Mouse (Mus musculus) ES-Bruce4 (cell line): ENCODE measurements around the gene Stox2. TPM values are rescaled to one million over a fixed set of nuclear protein-coding genes. Genes with fewer than 3 reads are reported as not detected.
"Not testable (repeated sequence)": the region's sequence is repeated elsewhere in the genome, so short reads cannot be mapped to it uniquely, and the experiment has no call there.

Source experiments
- H3K27ac ChIP-seq: 2 replicates; pipeline ENCODE4 v1.5.1; 2012; ENCODE audit warnings: low read length, inconsistent platforms; ENCODE audit not compliant: insufficient read depth
- H3K27me3 ChIP-seq: 2 replicates; pipeline ENCODE4 v1.6.1; 2012; ENCODE audit warnings: mild to moderate bottlenecking, low read length, inconsistent platforms; ENCODE audit not compliant: control insufficient read depth, poor library complexity, insufficient read depth, severe bottlenecking
- H3K36me3 ChIP-seq: 2 replicates; pipeline ENCODE4 v1.6.1; 2012; ENCODE audit warnings: inconsistent platforms, mild to moderate bottlenecking, low read length, moderate library complexity; ENCODE audit not compliant: control insufficient read depth, poor library complexity, insufficient read depth, severe bottlenecking
- H3K4me1 ChIP-seq: one replicate; pipeline ENCODE4 v1.8.1; 2011; ENCODE audit warnings: low read length; ENCODE audit not compliant: control insufficient read depth, insufficient read depth
- H3K4me3 ChIP-seq: 2 replicates; pipeline ENCODE4 v1.5.1; 2011; ENCODE audit warnings: low read depth, mild to moderate bottlenecking, low read length
- H3K9ac ChIP-seq: 2 replicates; pipeline ENCODE4 v1.6.1; 2012; ENCODE audit warnings: low read depth, mild to moderate bottlenecking, inconsistent platforms; ENCODE audit not compliant: poor library complexity, severe bottlenecking
- H3K9me3 ChIP-seq: replicated peaks from 2 replicates; pipeline ENCODE4 v1.6.1; 2012; ENCODE audit warnings: mild to moderate bottlenecking, low read length, inconsistent platforms; ENCODE audit not compliant: control insufficient read depth, poor library complexity, insufficient read depth, severe bottlenecking
- CTCF ChIP-seq: IDR thresholded peaks from one replicate; pipeline ENCODE4 v1.8.1; 2011; ENCODE audit warnings: low read depth, low read length
- EP300 ChIP-seq: IDR thresholded peaks from 2 replicates; pipeline ENCODE4 v1.6.1; 2011; ENCODE audit warnings: low read depth, low read length; ENCODE audit not compliant: insufficient read depth
- POLR2A ChIP-seq: IDR thresholded peaks from one replicate; pipeline ENCODE4 v1.8.1; 2011; ENCODE audit warnings: low read length; ENCODE audit not compliant: insufficient read depth
- polyA plus RNA-seq: library from polyadenylated mRNA; stranded (reverse); fragments of >200 nt; gene quantifications from 2 replicates; pipeline ENCODE4 v1.2.4, GENCODE M21; 2011; ENCODE audit warnings: low read depth; ENCODE audit not compliant: missing spikeins, insufficient read depth, insufficient read length

The Stox2 gene
- polyA plus RNA-seq, 1 experiment: 5.1 TPM

- TF ChIP-seq EP300 (0 out of 2 replicates have a peak, but pooled peaks have one; percentile 34), CTCF (no peak), POLR2A (no peak)
- Histone ChIP-seq H3K4me3 (no peak overlapping the region), H3K4me1 (peaks cover 2% of the 10 kb centered on the region), H3K9me3 (peaks cover 2% of the 10 kb centered on the region; the same call in 1 of the 2 replicates), H3K9ac (no peak overlapping the region), H3K27ac (peak overlapping the region; percentile 15; the same call in 1 of the 2 replicates), H3K36me3 (no peaks in the 10 kb centered on the region), H3K27me3 (no peaks in the 10 kb centered on the region)
These were observed 36.4 kb upstream of the Stox2 start for GRCm38 (mm10) chr8:47482354-47483071.

- Histone ChIP-seq H3K27me3 (no peaks in the 10 kb centered on the region), H3K9me3 (peaks cover 2% of the 10 kb centered on the region; the same call in 1 of the 2 replicates), H3K4me1 (peaks cover 2% of the 10 kb centered on the region), H3K36me3 (no peaks in the 10 kb centered on the region), H3K9ac (no peak overlapping the region), H3K4me3 (no peak overlapping the region), H3K27ac (no peak overlapping the region)
- no peak for TF ChIP-seq EP300
- no peak for TF ChIP-seq POLR2A
- no peak for TF ChIP-seq CTCF
These were observed 33.9 kb upstream of the Stox2 start for GRCm38 (mm10) chr8:47480039-47480438.

- H3K27me3 ChIP-seq: no peaks in the 10 kb centered on the region
- H3K4me3 ChIP-seq: no peak overlapping the region
- H3K36me3 ChIP-seq: no peaks in the 10 kb centered on the region
- H3K4me1 ChIP-seq: no peaks in the 10 kb centered on the region
- no peak overlapping the region for H3K27ac ChIP-seq
- TF ChIP-seq POLR2A: no peak
- no peak for TF ChIP-seq CTCF
- no peak for TF ChIP-seq EP300
- no peak overlapping the region for H3K9ac ChIP-seq
- H3K9me3 ChIP-seq: peaks cover 23% of the 10 kb centered on the region
These were observed 15.5 kb upstream of the Stox2 start for GRCm38 (mm10) chr8:47461650-47462049.

- Histone ChIP-seq H3K4me3 (no peak overlapping the region), H3K27ac (no peak overlapping the region), H3K27me3 (no peaks in the 10 kb centered on the region), H3K9ac (no peak overlapping the region), H3K4me1 (no peaks in the 10 kb centered on the region), H3K9me3 (peaks cover 34% of the 10 kb centered on the region), H3K36me3 (no peaks in the 10 kb centered on the region)
- TF ChIP-seq POLR2A (no peak), EP300 (no peak), CTCF (no peak)
These were observed 13.1 kb upstream of the Stox2 start for GRCm38 (mm10) chr8:47459216-47459749.

- Histone ChIP-seq H3K9me3 (peaks cover 34% of the 10 kb centered on the region), H3K36me3 (no peaks in the 10 kb centered on the region)
- TF ChIP-seq EP300 (no peak), CTCF (no peak), POLR2A (no peak)
These were observed 12.4 kb upstream of the Stox2 start for GRCm38 (mm10) chr8:47458591-47458990.

GRCm38 (mm10) chr8:47449211-47449610, 3.0 kb upstream of the Stox2 start:
- not testable (repeated sequence) for H3K36me3 ChIP-seq, H3K27ac ChIP-seq, H3K4me1 ChIP-seq, H3K9ac ChIP-seq, H3K27me3 ChIP-seq, H3K4me3 ChIP-seq
- peaks cover 20% of the 10 kb centered on the region for H3K9me3 ChIP-seq

More at GRCm38 (mm10) chr8:47458591-47458990, 12.4 kb upstream of the Stox2 start:
- Histone ChIP-seq H3K4me1 (no peaks in the 10 kb centered on the region), H3K27me3 (no peaks in the 10 kb centered on the region), H3K9ac (no peak overlapping the region), H3K4me3 (no peak overlapping the region), H3K27ac (no peak overlapping the region)
